13 mouse cellular contexts compared by ENCODE assay signal in the genomic region with DNA sequence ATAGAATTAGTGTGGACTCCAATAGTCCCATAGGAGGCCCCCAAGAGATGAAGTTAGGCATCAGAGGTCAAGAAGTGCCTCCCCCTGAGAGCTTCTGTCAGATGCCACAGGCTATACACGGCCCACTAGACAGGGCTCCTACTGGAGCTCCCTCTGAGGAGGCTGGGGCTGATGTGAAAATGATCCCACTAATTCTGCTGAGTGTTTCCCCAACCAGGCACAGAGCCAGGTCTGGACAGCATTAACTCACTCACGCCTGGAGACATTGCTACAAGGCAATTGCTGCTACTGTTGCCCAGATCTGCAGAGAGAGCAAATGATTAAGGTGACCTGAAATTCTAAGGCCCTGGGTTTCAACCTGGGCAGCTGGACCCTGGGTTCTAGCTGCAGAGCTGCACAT. TPM values are rescaled to one million over a fixed set of nuclear protein-coding genes. Genes with fewer than 3 reads are reported as not detected.
DNase-seq lines count a peak whose midpoint lies in the region; ATAC-seq lines count a peak whose summit lies in the region.
"Had no signal": no experiment of that assay in that cellular context is flagged by ENCODE, and none has a peak within 500 bp of the region (broad histone marks: within the 10 kb centered on the region; RNA-seq: fewer than 3 reads in every experiment).

No protein-coding gene starts in this region.

- intact Hi-C loops in left cerebral cortex, postnatal 4 days (cut with DNase I), result no loop called here
- intact Hi-C loops in left cerebral cortex, postnatal 36 days (cut with DNase I), result no loop called here

- no peak overlapping the region for H3K9ac ChIP-seq in intestine, embryonic 16.5 days (ENCODE audit: low read depth, low read length)
- H3K9ac ChIP-seq in midbrain, embryonic 11.5 days (ENCODE audit: low read length), result no peak overlapping the region
- H3K9ac ChIP-seq: liver, embryonic 13.5 days had no signal

- H3K4me3 ChIP-seq in heart, embryonic 10.5 days, result no peak overlapping the region
- H3K4me3 ChIP-seq in intestine, embryonic 16.5 days (ENCODE audit: low read length), result no peak overlapping the region
- no peak overlapping the region for H3K4me3 ChIP-seq in midbrain, embryonic 11.5 days (ENCODE audit: low read depth, low read length)
- H3K4me3 ChIP-seq: hindbrain, embryonic 10.5 days; left cerebral cortex, adult 2 months; liver, embryonic 13.5 days; midbrain, embryonic 10.5 days had no signal

- peak overlapping the region; percentile 26 for H3K27ac ChIP-seq in heart, embryonic 10.5 days
- no peak overlapping the region for H3K27ac ChIP-seq in intestine, embryonic 16.5 days (ENCODE audit: low read length)
- no peak overlapping the region for H3K27ac ChIP-seq in midbrain, embryonic 11.5 days (ENCODE audit: low read depth, low read length)
- H3K27ac ChIP-seq: hindbrain, embryonic 10.5 days; left cerebral cortex, adult 2 months; liver, embryonic 13.5 days; midbrain, embryonic 10.5 days had no signal

- H3K27me3 ChIP-seq in heart, embryonic 10.5 days (ENCODE audit: insufficient read depth, poor library complexity, severe bottlenecking), result 0 out of 2 replicates have a peak, but pooled peaks cover 14% of the 10 kb centered on the region
- H3K27me3 ChIP-seq in intestine, embryonic 16.5 days (replicated peaks; ENCODE audit: control insufficient read depth, insufficient read depth, low read length), result no peaks in the 10 kb centered on the region
- H3K27me3 ChIP-seq in midbrain, embryonic 11.5 days (ENCODE audit: control insufficient read depth, insufficient read depth, low read length), result no peaks in the 10 kb centered on the region
- H3K27me3 ChIP-seq: liver, embryonic 13.5 days had no signal

- ATAC-seq in intestine, embryonic 16.5 days, result 0 out of 2 replicates have a peak, but pooled peaks have one; percentile 39
- ATAC-seq in midbrain, embryonic 11.5 days (ENCODE audit: low FRiP score), result no peak

- DNase-seq in heart, embryonic 10.5 days (ENCODE audit: low spot score), result no peak
- no peak for DNase-seq in heart, adult 18-20 months
- peak; percentile 45 for DNase-seq in left cerebral cortex, postnatal 4 days
- no peak for DNase-seq in left cerebral cortex, postnatal 36 days (ENCODE audit: low spot score in 2 of 2)
- peak; percentile 40 for DNase-seq in Muller cell, postnatal 12 days (ENCODE audit: inconsistent ontology term)
- DNase-seq in midbrain, embryonic 11.5 days (ENCODE audit: low spot score, missing footprints), result no peak
- DNase-seq: adrenal gland, postnatal 10 days; liver, embryonic 13.5 days had no signal

- H3K9me3 ChIP-seq in heart, embryonic 10.5 days, result no peaks in the 10 kb centered on the region
- no peaks in the 10 kb centered on the region for H3K9me3 ChIP-seq in intestine, embryonic 16.5 days (ENCODE audit: control insufficient read depth, low read length)
- H3K9me3 ChIP-seq in midbrain, embryonic 11.5 days (ENCODE audit: control insufficient read depth, low read length), result no peaks in the 10 kb centered on the region
- H3K9me3 ChIP-seq: hindbrain, embryonic 10.5 days; liver, embryonic 13.5 days; midbrain, embryonic 10.5 days had no signal

- H3K4me2 ChIP-seq in intestine, embryonic 16.5 days (ENCODE audit: low read depth, low read length), result no peak overlapping the region
- H3K4me2 ChIP-seq in midbrain, embryonic 11.5 days, result no peak overlapping the region
- H3K4me2 ChIP-seq: liver, embryonic 13.5 days had no signal

- peaks cover 5% of the 10 kb centered on the region; the same call in 1 of the 2 replicates for H3K36me3 ChIP-seq in heart, embryonic 10.5 days
- H3K36me3 ChIP-seq in intestine, embryonic 16.5 days (ENCODE audit: control insufficient read depth, insufficient read depth, low read length), result no peaks in the 10 kb centered on the region
- no peaks in the 10 kb centered on the region for H3K36me3 ChIP-seq in midbrain, embryonic 11.5 days (ENCODE audit: control insufficient read depth, insufficient read depth, low read length)
- H3K36me3 ChIP-seq: hindbrain, embryonic 10.5 days; liver, embryonic 13.5 days; midbrain, embryonic 10.5 days had no signal

- WGBS in heart, embryonic 10.5 days, result 24% methylated on average over 2 of the region's 2 CpGs
- 41% methylated on average over 2 of the region's 2 CpGs for WGBS in intestine, embryonic 16.5 days
- WGBS in midbrain, embryonic 11.5 days, result 43% methylated on average over 2 of the region's 2 CpGs

- peaks cover 76% of the 10 kb centered on the region for H3K4me1 ChIP-seq in heart, embryonic 10.5 days
- H3K4me1 ChIP-seq in intestine, embryonic 16.5 days (ENCODE audit: control insufficient read depth, insufficient read depth, low read length), result peaks cover 20% of the 10 kb centered on the region
- H3K4me1 ChIP-seq in midbrain, embryonic 11.5 days (ENCODE audit: control insufficient read depth, insufficient read depth, low read length), result no peaks in the 10 kb centered on the region

RNA-seq across cellular contexts. Expression of gene Adamtsl2, which starts 6.6 kb away (rescaled TPM):
- polyA plus RNA-seq in heart, embryonic 10.5 days (2016; fragmentation: Nextera tagmentation; extraction: Ambion mirVana), result 9.7 and 13.5 TPM in 2 replicates
- total RNA-seq in heart, adult 18-20 months (2021), result 10 to 100 TPM in 1 of 2 experiments, 1 to 10 TPM in 1; 4.5 to 10.1 TPM
- 10 to 100 TPM; 23.8 to 25.1 TPM for total RNA-seq in left cerebral cortex, postnatal 4 days (2021)
- 10 to 100 TPM; 22.0 to 22.2 TPM for total RNA-seq in left cerebral cortex, postnatal 36 days (2021)
- 1.7 and 2.1 TPM in 2 replicates for polyA plus RNA-seq in intestine, embryonic 16.5 days (2015; fragmentation: Nextera tagmentation; extraction: Ambion mirVana)
- polyA plus RNA-seq in midbrain, embryonic 11.5 days (2014; fragmentation: Nextera tagmentation; extraction: Ambion mirVana), result 3.9 and 5.9 TPM in 2 replicates
- total RNA-seq: common myeloid progenitor, adult 5-6 weeks had no signal

RNA-seq across cellular contexts. Expression of gene Mymk, which starts 13.8 kb away (rescaled TPM):
- 0.09 TPM in 1 of 2 replicates, not detected in the other for polyA plus RNA-seq in heart, embryonic 10.5 days (2016; fragmentation: Nextera tagmentation; extraction: Ambion mirVana)
- total RNA-seq in heart, adult 18-20 months (2021), result not detected
- total RNA-seq in left cerebral cortex, postnatal 4 days (2021), result under 1 TPM in 1 of 2 experiments, not detected in 1; 0.42 TPM
- total RNA-seq in left cerebral cortex, postnatal 36 days (2021), result under 1 TPM in 1 of 2 experiments, not detected in 1; 0.44 TPM
- polyA plus RNA-seq in intestine, embryonic 16.5 days (2015; fragmentation: Nextera tagmentation; extraction: Ambion mirVana), result 0.12 and 0.22 TPM in 2 replicates
- not detected in 2 replicates for polyA plus RNA-seq in midbrain, embryonic 11.5 days (2014; fragmentation: Nextera tagmentation; extraction: Ambion mirVana)
- total RNA-seq: common myeloid progenitor, adult 5-6 weeks had no signal
- polyA plus RNA-seq: midbrain, embryonic 10.5 days had no signal

RNA-seq across cellular contexts. Expression of gene Fam163b, which starts 56.5 kb away (rescaled TPM):
- 0.25 and 0.39 TPM in 2 replicates for polyA plus RNA-seq in heart, embryonic 10.5 days (2016; fragmentation: Nextera tagmentation; extraction: Ambion mirVana)
- under 1 TPM; 0.37 to 0.39 TPM for total RNA-seq in heart, adult 18-20 months (2021)
- total RNA-seq in left cerebral cortex, postnatal 4 days (2021), result 10 to 100 TPM; 55.8 to 61.9 TPM
- 100 to 1,000 TPM; 112 to 122 TPM for total RNA-seq in left cerebral cortex, postnatal 36 days (2021)
- 0.11 and 0.16 TPM in 2 replicates for polyA plus RNA-seq in intestine, embryonic 16.5 days (2015; fragmentation: Nextera tagmentation; extraction: Ambion mirVana)
- polyA plus RNA-seq in midbrain, embryonic 11.5 days (2014; fragmentation: Nextera tagmentation; extraction: Ambion mirVana), result 0.10 and 0.15 TPM in 2 replicates
- total RNA-seq: common myeloid progenitor, adult 5-6 weeks had no signal

RNA-seq across cellular contexts. Expression of gene Slc2a6, which starts 58.0 kb away (rescaled TPM):
- 0.34 and 0.49 TPM in 2 replicates for polyA plus RNA-seq in heart, embryonic 10.5 days (2016; fragmentation: Nextera tagmentation; extraction: Ambion mirVana)
- total RNA-seq in heart, adult 18-20 months (2021), result under 1 TPM; 0.17 to 0.31 TPM
- 10 to 100 TPM; 23.3 to 27.5 TPM for total RNA-seq in left cerebral cortex, postnatal 4 days (2021)
- total RNA-seq in left cerebral cortex, postnatal 36 days (2021), result 10 to 100 TPM; 32.2 to 32.4 TPM
- polyA plus RNA-seq in intestine, embryonic 16.5 days (2015; fragmentation: Nextera tagmentation; extraction: Ambion mirVana), result 0.84 and 1.0 TPM in 2 replicates
- polyA plus RNA-seq in midbrain, embryonic 11.5 days (2014; fragmentation: Nextera tagmentation; extraction: Ambion mirVana), result 1.2 and 1.6 TPM in 2 replicates

Comparison
In these comparisons a context has a peak if more than half of its experiments do, and no peak if none do; other contexts are left out.
1. DNase-seq: peak in left cerebral cortex, postnatal 4 days (single experiment) and Muller cell, postnatal 12 days (single experiment); none in heart, embryonic 10.5 days (single experiment), heart, adult 18-20 months (0 of 2), left cerebral cortex, postnatal 36 days (0 of 2) and midbrain, embryonic 11.5 days (single experiment).
2. RNA of gene Fam163b, which starts 56.5 kb away (total RNA-seq): 112 to 122 TPM in left cerebral cortex, postnatal 36 days and 55.8 to 61.9 TPM in left cerebral cortex, postnatal 4 days; 0.37 to 0.39 TPM in heart, adult 18-20 months; every median in the first group is over 10 times any median in the second.